Comparison of ENCODE assay signal across 18 mouse cellular contexts in genomic region chr6:94813481-94814148, GRCm38 (mm10).
DNase-seq lines count a peak whose midpoint lies in the region; ATAC-seq lines count a peak whose summit lies in the region.
"Had no signal": no experiment of that assay in that cellular context is flagged by ENCODE, and none has a peak within 500 bp of the region (broad histone marks: within the 10 kb centered on the region; RNA-seq: fewer than 3 reads in every experiment).

No protein-coding gene starts in this region.

- no peak overlapping the region; the same call in 1 of the 2 replicates for H3K4me2 ChIP-seq in intestine, embryonic 15.5 days (replicated peaks)
- H3K4me2 ChIP-seq in liver, embryonic 12.5 days: no peak overlapping the region
- no peak overlapping the region for H3K4me2 ChIP-seq in liver, embryonic 16.5 days (ENCODE audit: low read depth, low read length)
- H3K4me2 ChIP-seq in forebrain, embryonic 16.5 days (ENCODE audit: low read length): no peak overlapping the region
- H3K4me2 ChIP-seq: embryonic facial prominence, embryonic 13.5 days; heart, embryonic 13.5 days had no signal

- no peak overlapping the region for H3K4me3 ChIP-seq in intestine, embryonic 15.5 days (replicated peaks)
- H3K4me3 ChIP-seq in liver, embryonic 12.5 days: no peak overlapping the region
- H3K4me3 ChIP-seq in liver, embryonic 16.5 days (ENCODE audit: low read depth, low read length): no peak overlapping the region
- no peak overlapping the region for H3K4me3 ChIP-seq in forebrain, embryonic 16.5 days (replicated peaks; ENCODE audit: low read length)
- H3K4me3 ChIP-seq: embryonic facial prominence, embryonic 13.5 days; heart, embryonic 13.5 days had no signal

- H3K9ac ChIP-seq in intestine, embryonic 15.5 days: no peak overlapping the region
- H3K9ac ChIP-seq in liver, embryonic 12.5 days: no peak overlapping the region
- H3K9ac ChIP-seq in liver, embryonic 16.5 days (ENCODE audit: low read depth, low read length): no peak overlapping the region
- H3K9ac ChIP-seq in forebrain, embryonic 16.5 days (replicated peaks; ENCODE audit: low read depth, low read length): no peak overlapping the region
- H3K9ac ChIP-seq: embryonic facial prominence, embryonic 13.5 days; heart, embryonic 13.5 days had no signal

- H3K27me3 ChIP-seq in intestine, embryonic 15.5 days (replicated peaks): no peaks in the 10 kb centered on the region
- no peaks in the 10 kb centered on the region for H3K27me3 ChIP-seq in liver, embryonic 12.5 days (replicated peaks)
- no peaks in the 10 kb centered on the region for H3K27me3 ChIP-seq in liver, embryonic 16.5 days (ENCODE audit: control insufficient read depth, insufficient read depth, low read depth, low read length)
- no peaks in the 10 kb centered on the region for H3K27me3 ChIP-seq in forebrain, embryonic 16.5 days (replicated peaks; ENCODE audit: control insufficient read depth, insufficient read depth, low read length)

- peak; percentile 55 for DNase-seq in NIH3T3 (ENCODE audit: low read depth)
- DNase-seq in thymus, postnatal 25 days: no peak
- no peak for DNase-seq in ovary, postnatal 36 days (ENCODE audit: low spot score)
- DNase-seq in kidney, postnatal 10 days: no peak
- DNase-seq: adrenal gland, adult 8-10 months; cerebellum, adult 11-12 months; cerebellum, adult 9-10 months; cerebellum, postnatal 36 days; gastrocnemius, postnatal 36 days; heart, adult 11 months; heart, postnatal 36 days had no signal

- no peaks in the 10 kb centered on the region for H3K9me3 ChIP-seq in intestine, embryonic 15.5 days
- no peaks in the 10 kb centered on the region for H3K9me3 ChIP-seq in liver, embryonic 12.5 days (replicated peaks)
- H3K9me3 ChIP-seq in liver, embryonic 16.5 days (replicated peaks; ENCODE audit: control insufficient read depth, low read length): no peaks in the 10 kb centered on the region
- H3K9me3 ChIP-seq in forebrain, embryonic 16.5 days (ENCODE audit: control insufficient read depth, low read length): no peaks in the 10 kb centered on the region
- H3K9me3 ChIP-seq: embryonic facial prominence, embryonic 13.5 days; heart, embryonic 13.5 days had no signal

- no peak overlapping the region for H3K27ac ChIP-seq in intestine, embryonic 15.5 days
- no peak overlapping the region for H3K27ac ChIP-seq in liver, embryonic 12.5 days
- peak overlapping the region; percentile 73 for H3K27ac ChIP-seq in liver, embryonic 16.5 days (ENCODE audit: low read length)
- no peak overlapping the region for H3K27ac ChIP-seq in forebrain, embryonic 16.5 days (ENCODE audit: low read length)
- H3K27ac ChIP-seq: embryonic facial prominence, embryonic 13.5 days; heart, embryonic 13.5 days had no signal

- ATAC-seq in intestine, embryonic 15.5 days: peak; percentile 81
- ATAC-seq in liver, embryonic 12.5 days: 0 out of 2 replicates have a peak, but pooled peaks have one; percentile 37
- ATAC-seq in liver, embryonic 16.5 days (ENCODE audit: low read depth): peak; percentile 87
- ATAC-seq in forebrain, embryonic 16.5 days: no peak
- ATAC-seq: forebrain, embryonic 14.5 days had no signal

- H3K4me1 ChIP-seq in intestine, embryonic 15.5 days (replicated peaks): peaks cover 16% of the 10 kb centered on the region; the same call in 1 of the 2 replicates
- no peaks in the 10 kb centered on the region for H3K4me1 ChIP-seq in liver, embryonic 12.5 days
- peaks cover 3% of the 10 kb centered on the region for H3K4me1 ChIP-seq in liver, embryonic 16.5 days (ENCODE audit: control insufficient read depth, low read depth, low read length)
- 0 out of 2 replicates have a peak, but pooled peaks cover 3% of the 10 kb centered on the region for H3K4me1 ChIP-seq in forebrain, embryonic 16.5 days (replicated peaks; ENCODE audit: control insufficient read depth, insufficient read depth, low read length)

- H3K36me3 ChIP-seq in intestine, embryonic 15.5 days: no peaks in the 10 kb centered on the region
- no peaks in the 10 kb centered on the region for H3K36me3 ChIP-seq in liver, embryonic 12.5 days
- H3K36me3 ChIP-seq in liver, embryonic 16.5 days (ENCODE audit: control insufficient read depth, insufficient read depth): no peaks in the 10 kb centered on the region
- no peaks in the 10 kb centered on the region for H3K36me3 ChIP-seq in forebrain, embryonic 16.5 days (ENCODE audit: control insufficient read depth, insufficient read depth)
- H3K36me3 ChIP-seq: embryonic facial prominence, embryonic 13.5 days; heart, embryonic 13.5 days had no signal

- WGBS in intestine, embryonic 15.5 days: 50% methylated on average over 7 of the region's 7 CpGs
- WGBS in liver, embryonic 12.5 days (ENCODE audit: insufficient replicate concordance): 49% methylated on average over 7 of the region's 7 CpGs
- 43% methylated on average over 7 of the region's 7 CpGs for WGBS in liver, embryonic 16.5 days (ENCODE audit: insufficient replicate concordance)
- 41% methylated on average over 7 of the region's 7 CpGs for WGBS in forebrain, embryonic 16.5 days
